Mouse (Mus musculus): ENCODE results near the gene Fanca. TPM values are rescaled to one million over a fixed set of nuclear protein-coding genes. Genes with fewer than 3 reads are reported as not detected.

The Fanca gene
- 20.9 and 21.0 TPM in 2 replicates for polyA plus RNA-seq (2016; fragmentation: Nextera tagmentation; extraction: Ambion mirVana)

DNA sequence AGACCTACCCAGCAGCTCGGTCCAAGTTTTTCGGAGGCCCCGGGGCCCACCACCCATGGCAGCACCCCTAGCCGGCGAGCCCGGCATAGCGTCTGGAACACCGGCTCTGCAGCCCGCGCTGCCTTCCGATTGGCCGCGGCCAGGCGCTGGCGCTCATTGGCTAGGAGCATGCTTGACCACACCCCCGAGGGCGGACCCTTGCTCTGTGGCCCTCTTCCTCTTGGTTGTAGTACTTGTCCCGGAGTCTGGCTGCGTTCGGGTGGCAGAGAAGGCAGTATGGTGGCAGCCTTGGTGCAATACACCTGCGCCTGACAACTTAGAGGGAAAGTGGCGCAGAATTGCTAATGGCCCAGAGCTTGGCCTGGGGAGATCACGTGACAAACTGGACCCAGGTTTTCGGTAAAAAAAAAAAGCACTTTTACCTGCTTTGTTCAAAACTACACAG is at the start of gene Fanca:
Fanca (minus strand) TSS at position 110 of the 445 bp plus-strand sequence.
- H3K27ac ChIP-seq, result no peak within 1 kb of the TSS
- H3K27me3 ChIP-seq, result no peaks in the 10 kb centered on the region
- peaks cover 13% of the 10 kb centered on the region for H3K4me1 ChIP-seq
- no peaks in the 10 kb centered on the region for H3K9me3 ChIP-seq (replicated peaks)
- peak; percentile 99 for ATAC-seq (ENCODE audit: low FRiP score)
- peak within 1 kb of the TSS; percentile 57 for H3K4me3 ChIP-seq
- peak within 1 kb of the TSS; percentile 68 for H3K9ac ChIP-seq
- peak within 1 kb of the TSS; percentile 82 for H3K4me2 ChIP-seq (replicated peaks)
- under 1% methylated on average over 24 of the region's 24 CpGs for WGBS
- no peaks in the 10 kb centered on the region for H3K36me3 ChIP-seq

DNA sequence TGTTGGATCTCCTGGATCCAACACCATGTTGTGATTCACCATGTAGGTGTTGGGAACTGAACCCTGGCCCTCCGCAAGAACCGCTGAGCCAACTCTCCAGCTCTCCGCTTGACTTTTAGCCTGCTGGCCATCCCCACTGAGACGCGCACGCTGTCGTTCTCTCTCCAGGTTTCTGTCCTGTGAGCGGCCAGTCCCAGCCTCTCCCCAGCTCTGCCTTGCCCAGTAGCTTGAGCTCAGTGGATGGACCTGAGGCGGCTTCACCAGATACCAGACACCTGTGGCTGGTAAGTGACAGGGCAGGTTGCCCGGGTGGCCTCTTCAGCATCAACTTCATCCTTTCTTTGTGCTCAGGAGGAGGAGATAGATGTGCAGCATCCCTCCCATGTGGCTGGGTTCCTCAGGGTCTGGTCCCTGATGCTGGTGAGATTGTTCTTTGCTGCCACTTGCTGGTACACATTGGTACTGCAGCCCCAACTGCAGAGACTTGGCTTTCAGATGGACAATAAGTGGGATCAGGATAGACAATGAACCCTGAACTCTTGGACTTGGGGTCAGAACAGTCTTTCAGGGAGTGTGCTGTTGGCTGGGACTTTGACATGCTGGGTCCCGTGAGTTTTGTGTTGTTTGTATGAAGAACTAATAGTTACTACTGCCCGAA is 42.8 kb upstream of the Fanca start:
- Histone ChIP-seq H3K36me3 (peaks cover 61% of the 10 kb centered on the region), H3K9ac (no peak overlapping the region), H3K9me3 (replicated peaks) (no peaks in the 10 kb centered on the region), H3K27ac (peak overlapping the region; percentile 40), H3K4me3 (no peak overlapping the region), H3K4me2 (replicated peaks) (no peak overlapping the region), H3K4me1 (no peaks in the 10 kb centered on the region), H3K27me3 (no peaks in the 10 kb centered on the region)
- 43% methylated on average over 12 of the region's 12 CpGs for WGBS
- ATAC-seq (ENCODE audit: low FRiP score), result peak; percentile 67

DNA sequence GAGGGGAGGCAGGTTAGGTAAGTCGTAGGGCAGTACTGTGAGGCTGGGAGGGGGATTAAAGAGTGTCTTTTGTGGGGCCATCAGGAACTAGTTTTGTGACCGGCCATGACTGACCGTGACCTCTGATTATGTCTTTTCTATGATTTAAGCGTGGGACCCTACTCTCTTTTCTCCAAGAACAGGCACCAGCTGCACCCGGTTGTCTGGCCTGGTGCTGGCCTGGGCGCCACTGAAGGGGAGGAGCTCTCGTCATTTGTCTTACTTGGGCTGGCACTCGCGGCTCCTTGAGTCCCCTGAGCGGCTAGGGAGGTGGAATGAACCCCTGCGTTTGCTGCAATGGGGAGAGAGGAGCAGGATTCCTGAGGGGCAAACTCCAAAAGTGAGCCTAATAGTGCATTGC is 34.8 kb upstream of the Fanca start:
- H3K4me1 ChIP-seq, result peaks cover 20% of the 10 kb centered on the region
- no peak for ATAC-seq (ENCODE audit: low FRiP score)

DNA sequence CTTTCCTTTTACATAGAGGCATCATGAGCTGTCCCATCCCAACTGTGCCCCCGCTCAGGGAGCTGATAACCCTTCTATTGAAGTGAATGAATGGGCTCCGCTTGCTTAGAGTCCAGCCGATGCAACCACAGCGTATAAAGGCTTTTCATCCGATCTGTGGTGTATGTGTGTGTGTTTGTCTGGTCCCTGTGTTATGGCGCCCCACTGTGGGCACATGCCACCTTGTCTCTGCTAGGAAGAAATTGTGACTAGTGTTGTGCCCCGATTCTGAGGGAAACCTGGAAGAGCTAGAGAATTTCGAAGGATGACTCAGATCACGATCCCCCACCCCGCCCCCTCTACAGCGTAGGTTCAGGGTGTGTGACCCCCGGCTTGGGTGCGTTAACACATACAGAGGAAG is 34.4 kb upstream of the Fanca start:
- Histone ChIP-seq H3K27ac (0 out of 2 replicates have a peak overlapping the region, but pooled peaks have one; percentile 7), H3K4me2 (replicated peaks) (no peak overlapping the region), H3K27me3 (no peaks in the 10 kb centered on the region), H3K36me3 (peaks cover 30% of the 10 kb centered on the region), H3K4me1 (peaks cover 24% of the 10 kb centered on the region), H3K4me3 (no peak overlapping the region), H3K9ac (peak overlapping the region; percentile 41), H3K9me3 (replicated peaks) (no peaks in the 10 kb centered on the region)
- WGBS, result 55% methylated on average over 13 of the region's 13 CpGs
- ATAC-seq (ENCODE audit: low FRiP score), result no peak

More for the DNA sequence above, 34.8 kb upstream of the Fanca start:
- no peaks in the 10 kb centered on the region for H3K27me3 ChIP-seq
- 46% methylated on average over 11 of the region's 11 CpGs for WGBS
- no peaks in the 10 kb centered on the region for H3K9me3 ChIP-seq (replicated peaks)
- H3K4me3 ChIP-seq, result no peak overlapping the region
- no peak overlapping the region for H3K4me2 ChIP-seq (replicated peaks)
- peaks cover 32% of the 10 kb centered on the region for H3K36me3 ChIP-seq
- no peak overlapping the region for H3K9ac ChIP-seq
- no peak overlapping the region for H3K27ac ChIP-seq

DNA sequence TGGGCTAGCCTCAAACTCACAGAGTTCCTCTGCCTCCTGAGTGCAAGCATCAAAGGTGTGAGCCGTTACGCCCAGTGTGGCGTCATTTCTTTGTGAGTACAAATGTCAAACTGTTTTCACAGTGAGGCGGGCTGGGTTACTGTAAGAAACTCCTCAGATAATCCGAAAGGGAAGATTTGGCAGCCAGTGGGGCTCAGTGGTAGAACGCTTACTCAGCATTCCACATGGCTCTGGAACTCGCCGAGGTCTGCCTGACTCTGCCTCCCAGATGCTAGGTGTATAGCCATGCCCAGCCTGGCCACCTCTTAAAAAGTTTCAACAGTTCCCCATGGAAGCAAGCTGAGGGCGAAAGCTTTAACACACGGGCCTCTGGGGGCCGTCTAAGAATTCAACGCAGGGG is 33.7 kb upstream of the Fanca start:
- Histone ChIP-seq H3K9ac (no peak overlapping the region), H3K36me3 (peaks cover 24% of the 10 kb centered on the region), H3K4me2 (replicated peaks) (no peak overlapping the region), H3K27me3 (no peaks in the 10 kb centered on the region), H3K4me1 (peaks cover 25% of the 10 kb centered on the region), H3K27ac (0 out of 2 replicates have a peak overlapping the region, but pooled peaks have one; percentile 7), H3K4me3 (no peak overlapping the region), H3K9me3 (replicated peaks) (no peaks in the 10 kb centered on the region)
- WGBS, result 88% methylated on average over 12 of the region's 12 CpGs
- no peak for ATAC-seq (ENCODE audit: low FRiP score)

DNA sequence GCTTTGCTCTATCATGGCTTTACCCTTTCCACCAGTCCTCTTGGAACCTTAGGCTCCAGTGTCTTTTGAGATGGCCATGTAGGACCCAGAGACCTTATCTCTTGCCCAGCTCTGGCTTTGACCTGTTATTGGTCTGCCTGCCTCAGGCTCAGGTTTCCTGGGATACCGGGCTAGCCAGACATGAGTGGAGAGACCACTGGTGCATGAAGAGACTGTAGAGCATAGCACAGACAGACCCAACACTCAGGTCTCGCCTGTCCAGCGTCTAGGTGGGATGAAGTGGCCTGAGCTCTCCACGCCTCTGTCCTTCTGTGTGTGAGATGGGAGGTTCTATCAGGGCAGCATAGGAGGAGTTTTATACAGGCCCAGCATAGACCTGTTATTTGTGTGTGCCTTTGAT is 30.7 kb upstream of the Fanca start:
- 0 out of 2 replicates have a peak overlapping the region, but pooled peaks have one; percentile 23 for H3K27ac ChIP-seq
- no peak for ATAC-seq (ENCODE audit: low FRiP score)
- WGBS, result 80% methylated on average over 4 of the region's 4 CpGs
- H3K36me3 ChIP-seq, result 0 out of 2 replicates have a peak, but pooled peaks cover 9% of the 10 kb centered on the region
- H3K27me3 ChIP-seq, result no peaks in the 10 kb centered on the region
- no peaks in the 10 kb centered on the region for H3K9me3 ChIP-seq (replicated peaks)
- H3K9ac ChIP-seq, result no peak overlapping the region
- H3K4me2 ChIP-seq (replicated peaks), result no peak overlapping the region
- H3K4me1 ChIP-seq, result peaks cover 25% of the 10 kb centered on the region
- no peak overlapping the region for H3K4me3 ChIP-seq

DNA sequence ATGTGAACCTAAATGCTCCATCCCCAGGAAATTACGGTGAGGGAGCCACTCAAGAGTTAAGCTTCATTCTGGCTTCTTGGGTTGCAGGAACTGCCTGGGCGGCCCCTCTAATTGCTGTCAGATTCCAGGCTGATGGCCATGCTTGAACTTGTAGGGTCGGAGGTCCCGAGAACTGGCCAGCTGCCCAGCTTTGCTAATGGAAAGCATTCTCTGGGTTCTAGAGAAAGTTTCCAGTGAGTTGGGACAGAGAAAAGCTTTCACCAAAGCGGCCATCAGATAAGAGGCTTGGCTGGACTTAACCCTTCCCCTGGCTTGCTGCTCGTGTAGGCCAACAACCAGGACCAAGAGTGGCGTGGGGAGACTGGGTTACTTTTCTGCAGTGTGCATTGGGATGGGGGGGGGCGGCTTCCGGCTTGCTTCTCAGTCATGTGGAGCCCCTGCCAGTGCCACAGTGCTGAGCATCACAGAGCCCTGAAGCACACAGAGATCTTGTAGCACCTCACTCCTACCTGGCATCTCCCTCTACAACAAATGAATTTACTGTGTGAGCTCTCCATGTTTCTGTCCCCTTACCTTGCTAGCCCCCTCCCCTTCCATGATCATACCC is 30.0 kb upstream of the Fanca start:
- Histone ChIP-seq H3K9me3 (replicated peaks) (no peaks in the 10 kb centered on the region), H3K4me2 (replicated peaks) (no peak overlapping the region), H3K27me3 (no peaks in the 10 kb centered on the region), H3K36me3 (0 out of 2 replicates have a peak, but pooled peaks cover 9% of the 10 kb centered on the region), H3K9ac (no peak overlapping the region), H3K27ac (0 out of 2 replicates have a peak overlapping the region, but pooled peaks have one; percentile 23), H3K4me3 (no peak overlapping the region), H3K4me1 (peaks cover 26% of the 10 kb centered on the region)
- WGBS, result 61% methylated on average over 9 of the region's 9 CpGs
- no peak for ATAC-seq (ENCODE audit: low FRiP score)

DNA sequence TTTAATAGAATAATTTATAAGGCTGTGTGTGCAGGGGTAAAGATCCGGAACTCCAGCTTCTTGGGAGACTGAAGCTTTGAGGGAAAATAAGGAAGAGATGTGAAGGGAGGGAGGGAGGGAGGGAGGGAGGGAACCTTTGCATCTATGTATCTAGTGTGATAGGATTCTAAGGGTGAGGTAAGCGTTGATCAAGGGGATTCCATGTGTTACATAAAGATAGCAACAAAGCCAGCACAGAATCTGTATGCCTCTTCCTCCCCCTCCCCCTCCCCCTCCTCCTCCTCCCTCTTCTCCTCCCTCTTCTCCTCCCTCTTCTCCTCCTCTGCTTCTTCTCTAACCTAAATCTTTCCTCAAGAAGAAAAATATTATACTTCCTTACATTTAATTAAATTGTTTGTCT is 28.9 kb upstream of the Fanca start:
- H3K9me3 ChIP-seq (replicated peaks), result no peaks in the 10 kb centered on the region
- H3K27ac ChIP-seq, result no peak overlapping the region
- H3K36me3 ChIP-seq, result 0 out of 2 replicates have a peak, but pooled peaks cover 9% of the 10 kb centered on the region
- H3K27me3 ChIP-seq, result no peaks in the 10 kb centered on the region
- no peak overlapping the region for H3K4me2 ChIP-seq (replicated peaks)
- no peak for ATAC-seq (ENCODE audit: low FRiP score)
- H3K4me3 ChIP-seq, result no peak overlapping the region
- no peak overlapping the region for H3K9ac ChIP-seq
- 79% methylated on average over 2 of the region's 2 CpGs for WGBS
- H3K4me1 ChIP-seq, result peaks cover 16% of the 10 kb centered on the region; the same call in 1 of the 2 replicates

DNA sequence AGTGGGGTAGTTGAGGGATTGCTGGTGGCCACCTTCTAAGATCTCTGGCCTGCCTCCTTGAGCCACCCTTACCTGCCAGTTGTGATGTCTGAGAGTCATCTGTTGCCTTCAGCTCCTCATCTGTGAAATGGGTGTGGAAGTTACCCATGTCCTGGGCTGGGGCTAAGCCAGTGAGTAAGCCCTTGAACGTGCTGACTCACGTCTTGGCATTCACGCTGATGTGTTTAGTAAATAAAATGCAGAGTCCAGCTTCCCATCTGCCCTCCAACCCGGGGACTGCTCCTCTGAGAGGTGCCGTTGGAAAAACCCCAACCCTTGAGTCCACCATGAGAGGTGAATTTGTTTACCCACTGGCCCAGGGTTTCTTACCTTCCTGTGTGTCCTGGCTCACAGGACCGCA is 27.5 kb upstream of the Fanca start:
- Histone ChIP-seq H3K4me2 (replicated peaks) (no peak overlapping the region), H3K9me3 (replicated peaks) (no peaks in the 10 kb centered on the region), H3K4me1 (peaks cover 16% of the 10 kb centered on the region; the same call in 1 of the 2 replicates), H3K27ac (no peak overlapping the region), H3K4me3 (no peak overlapping the region), H3K27me3 (no peaks in the 10 kb centered on the region), H3K36me3 (0 out of 2 replicates have a peak, but pooled peaks cover 9% of the 10 kb centered on the region), H3K9ac (no peak overlapping the region)
- WGBS, result 90% methylated on average over 6 of the region's 6 CpGs
- ATAC-seq (ENCODE audit: low FRiP score), result no peak

DNA sequence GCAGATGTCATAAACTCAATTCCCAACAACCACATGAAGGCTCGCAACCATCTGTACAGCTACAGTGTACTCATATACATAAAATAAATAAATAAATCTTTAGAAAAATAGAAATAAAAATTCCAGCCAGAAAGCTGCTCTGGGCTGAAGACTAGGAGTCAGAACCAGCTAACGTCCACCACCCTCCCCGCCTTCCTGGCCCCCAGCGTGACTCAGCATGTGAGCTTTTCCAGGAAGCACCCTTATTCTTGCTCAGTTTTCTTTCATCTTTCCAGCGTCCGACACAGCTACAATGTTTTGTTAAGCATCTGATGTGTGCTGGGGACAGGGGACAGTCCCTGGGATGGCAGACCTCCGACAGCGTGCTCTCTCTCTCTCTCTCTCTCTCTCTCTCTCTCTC is 26.8 kb upstream of the Fanca start:
- Histone ChIP-seq H3K27ac (no peak overlapping the region), H3K36me3 (peaks cover 10% of the 10 kb centered on the region), H3K4me3 (no peak overlapping the region), H3K4me2 (replicated peaks) (no peak overlapping the region), H3K9me3 (replicated peaks) (no peaks in the 10 kb centered on the region), H3K27me3 (no peaks in the 10 kb centered on the region), H3K9ac (no peak overlapping the region), H3K4me1 (peaks cover 16% of the 10 kb centered on the region; the same call in 1 of the 2 replicates)
- ATAC-seq (ENCODE audit: low FRiP score), result no peak
- whole genome bisulfite sequencing, result 79% methylated on average over 8 of the region's 8 CpGs

DNA sequence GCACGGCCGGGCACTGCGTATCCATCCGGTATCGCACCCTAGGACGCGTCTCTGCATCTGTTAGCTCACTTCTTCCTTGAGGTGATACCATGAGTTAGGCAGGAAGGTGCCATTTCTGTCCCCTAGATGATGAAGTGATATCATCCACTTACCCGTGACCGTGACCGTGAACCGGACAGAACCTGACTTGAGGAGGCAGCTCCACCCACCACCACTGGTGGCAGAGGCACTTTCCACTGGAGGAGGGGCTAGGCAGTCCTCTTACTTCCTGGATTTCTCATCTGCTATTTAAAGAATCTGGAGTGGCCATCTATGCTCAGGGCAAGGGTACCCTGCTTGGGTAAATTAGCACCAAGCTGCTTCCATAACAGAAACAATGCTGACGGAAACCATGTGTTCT is 25.0 kb upstream of the Fanca start:
- H3K4me3 ChIP-seq, result no peak overlapping the region
- no peak overlapping the region for H3K4me2 ChIP-seq (replicated peaks)
- WGBS, result 92% methylated on average over 12 of the region's 12 CpGs
- H3K4me1 ChIP-seq, result peaks cover 9% of the 10 kb centered on the region; the same call in 1 of the 2 replicates
- no peaks in the 10 kb centered on the region for H3K9me3 ChIP-seq (replicated peaks)
- no peak overlapping the region for H3K9ac ChIP-seq
- H3K27me3 ChIP-seq, result no peaks in the 10 kb centered on the region
- peaks cover 7% of the 10 kb centered on the region for H3K36me3 ChIP-seq
- no peak overlapping the region for H3K27ac ChIP-seq
- no peak for ATAC-seq (ENCODE audit: low FRiP score)

DNA sequence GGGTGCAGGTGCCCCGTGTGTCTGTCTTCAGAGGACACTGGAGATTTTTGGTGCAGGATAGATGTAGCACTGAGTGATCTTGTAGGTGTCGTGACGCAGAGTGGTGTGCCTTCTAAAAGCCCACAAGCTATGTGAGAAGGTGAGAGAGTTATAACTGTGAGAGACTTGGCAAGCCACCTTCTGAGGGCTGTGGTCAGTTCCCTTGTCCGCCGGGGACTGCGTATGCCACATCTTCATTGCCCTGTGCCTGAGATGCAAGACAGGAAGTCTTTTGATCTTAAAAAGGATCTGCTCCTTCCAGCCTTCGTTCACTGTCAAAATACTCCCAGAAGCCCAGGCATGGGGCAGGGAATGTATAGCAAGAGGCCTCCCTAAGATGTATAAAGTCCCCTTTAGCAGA is 24.5 kb upstream of the Fanca start:
- 79% methylated on average over 7 of the region's 7 CpGs for WGBS
- no peak overlapping the region for H3K4me3 ChIP-seq
- no peaks in the 10 kb centered on the region for H3K9me3 ChIP-seq (replicated peaks)
- H3K27ac ChIP-seq, result no peak overlapping the region
- H3K36me3 ChIP-seq, result peaks cover 4% of the 10 kb centered on the region
- ATAC-seq (ENCODE audit: low FRiP score), result no peak
- no peak overlapping the region for H3K4me2 ChIP-seq (replicated peaks)
- H3K9ac ChIP-seq, result no peak overlapping the region
- H3K4me1 ChIP-seq, result peaks cover 4% of the 10 kb centered on the region; the same call in 1 of the 2 replicates
- no peaks in the 10 kb centered on the region for H3K27me3 ChIP-seq
